Mouse (Mus musculus) common myeloid progenitor, adult 5-6 weeks (primary cell): ENCODE data around the gene Pik3cg. TPM values are rescaled to one million over a fixed set of nuclear protein-coding genes. Genes with fewer than 3 reads are reported as not detected.
A peak's percentile ranks its signal among the peaks of the same experiment; 100 is the strongest.

Source experiments
- ATAC-seq: replicated peaks from 2 replicates; pipeline ENCODE4 v1.8.0; 2016; ENCODE audit warnings: low read depth, mild to moderate bottlenecking, moderate TSS enrichment, inconsistent platforms; ENCODE audit not compliant: poor library complexity, severe bottlenecking
- total RNA-seq: library from RNA; stranded (forward); fragments of 200-1000, 187-1606 nt; gene quantifications from 2 replicates; pipeline ENCODE4 v1.2.3, GENCODE M21; 2017

Gene Pik3cg
- total RNA-seq, 1 experiment from 2014 or later, result 60.0 TPM

- no peak for ATAC-seq
Observed at GRCm38 (mm10) chr12:32202583-32202982, 5.9 kb downstream of the Pik3cg start.

- ATAC-seq, result no peak
Observed at GRCm38 (mm10) chr12:32201932-32202331, 6.5 kb downstream of the Pik3cg start.

GRCm38 (mm10) chr12:32201070-32201585 lies 7.3 kb downstream of the Pik3cg start:
- ATAC-seq, result no peak

- ATAC-seq, result peak; percentile 18; the same call in 1 of the 2 replicates
Observed at GRCm38 (mm10) chr12:32200387-32201069, 7.9 kb downstream of the Pik3cg start.

- ATAC-seq, result peak; percentile 67
Observed at GRCm38 (mm10) chr12:32199422-32199821, 9.0 kb downstream of the Pik3cg start.

- ATAC-seq, result no peak
Observed at GRCm38 (mm10) chr12:32198025-32198424, 10.4 kb downstream of the Pik3cg start.

- no peak for ATAC-seq
Observed at GRCm38 (mm10) chr12:32195000-32195399, 13.5 kb downstream of the Pik3cg start.

GRCm38 (mm10) chr12:32194358-32194757 lies 14.1 kb downstream of the Pik3cg start:
- no peak for ATAC-seq

- no peak for ATAC-seq
Observed at GRCm38 (mm10) chr12:32190927-32191326, 17.5 kb downstream of the Pik3cg start.

GRCm38 (mm10) chr12:32187668-32188236 lies 20.7 kb downstream of the Pik3cg start:
- ATAC-seq, result no peak

- ATAC-seq, result peak; percentile 65
Observed at GRCm38 (mm10) chr12:32186627-32187255, 21.7 kb downstream of the Pik3cg start.

- ATAC-seq, result no peak
Observed at GRCm38 (mm10) chr12:32184874-32185273, 23.6 kb downstream of the Pik3cg start.

GRCm38 (mm10) chr12:32183584-32183983 lies 24.9 kb downstream of the Pik3cg start:
- no peak for ATAC-seq

- no peak for ATAC-seq
Observed at GRCm38 (mm10) chr12:32182632-32183419, 25.6 kb downstream of the Pik3cg start.

GRCm38 (mm10) chr12:32181885-32182284 lies 26.6 kb downstream of the Pik3cg start:
- ATAC-seq, result no peak

- no peak for ATAC-seq
Observed at GRCm38 (mm10) chr12:32174437-32174836, 34.0 kb downstream of the Pik3cg start.

- ATAC-seq, result no peak
Observed at GRCm38 (mm10) chr12:32172826-32173225, 35.6 kb downstream of the Pik3cg start.

GRCm38 (mm10) chr12:32169164-32169563 lies 39.3 kb downstream of the Pik3cg start:
- ATAC-seq, result no peak

- ATAC-seq, result peak; percentile 94
Observed at GRCm38 (mm10) chr12:32168751-32169150, 39.7 kb downstream of the Pik3cg start.

- ATAC-seq, result peak; percentile 83
Observed at GRCm38 (mm10) chr12:32163706-32164105, 44.8 kb downstream of the Pik3cg start.
